Mouse (Mus musculus) E14TG2a.4 (cell line): ENCODE measurements around the gene AC124108.1.

Source experiments
- H3K27me3 ChIP-seq: 2 replicates; pipeline ENCODE4 v1.6.1; 2014; ENCODE audit warnings: low read length, control low read depth; ENCODE audit not compliant: insufficient read depth
- H3K36me3 ChIP-seq: 2 replicates; pipeline ENCODE4 v1.6.1; 2014; ENCODE audit warnings: low read length, control low read depth; ENCODE audit not compliant: insufficient read depth
- H3K4me1 ChIP-seq: replicated peaks from 2 replicates; pipeline ENCODE4 v1.6.1; 2014; ENCODE audit warnings: low read depth, low read length, control low read depth
- H3K4me3 ChIP-seq: replicated peaks from 2 replicates; pipeline ENCODE4 v1.5.1; 2014; ENCODE audit warnings: mild to moderate bottlenecking, low read length
- H3K9me3 ChIP-seq: 2 replicates; pipeline ENCODE4 v1.6.1; 2014; ENCODE audit warnings: low read length, control low read depth
- CTCF ChIP-seq: conservative IDR thresholded peaks from 2 replicates; pipeline ENCODE4 v1.5.1; 2014; ENCODE audit warnings: low read length
- NANOG ChIP-seq: IDR thresholded peaks from 2 replicates; pipeline ENCODE4 v1.6.1; 2014; ENCODE audit warnings: borderline replicate concordance, low read length, mixed read lengths
- POU5F1 ChIP-seq: IDR thresholded peaks from 2 replicates; pipeline ENCODE4 v1.6.1; 2014; ENCODE audit warnings: low read length, borderline replicate concordance

AC124108.1 gene

DNA sequence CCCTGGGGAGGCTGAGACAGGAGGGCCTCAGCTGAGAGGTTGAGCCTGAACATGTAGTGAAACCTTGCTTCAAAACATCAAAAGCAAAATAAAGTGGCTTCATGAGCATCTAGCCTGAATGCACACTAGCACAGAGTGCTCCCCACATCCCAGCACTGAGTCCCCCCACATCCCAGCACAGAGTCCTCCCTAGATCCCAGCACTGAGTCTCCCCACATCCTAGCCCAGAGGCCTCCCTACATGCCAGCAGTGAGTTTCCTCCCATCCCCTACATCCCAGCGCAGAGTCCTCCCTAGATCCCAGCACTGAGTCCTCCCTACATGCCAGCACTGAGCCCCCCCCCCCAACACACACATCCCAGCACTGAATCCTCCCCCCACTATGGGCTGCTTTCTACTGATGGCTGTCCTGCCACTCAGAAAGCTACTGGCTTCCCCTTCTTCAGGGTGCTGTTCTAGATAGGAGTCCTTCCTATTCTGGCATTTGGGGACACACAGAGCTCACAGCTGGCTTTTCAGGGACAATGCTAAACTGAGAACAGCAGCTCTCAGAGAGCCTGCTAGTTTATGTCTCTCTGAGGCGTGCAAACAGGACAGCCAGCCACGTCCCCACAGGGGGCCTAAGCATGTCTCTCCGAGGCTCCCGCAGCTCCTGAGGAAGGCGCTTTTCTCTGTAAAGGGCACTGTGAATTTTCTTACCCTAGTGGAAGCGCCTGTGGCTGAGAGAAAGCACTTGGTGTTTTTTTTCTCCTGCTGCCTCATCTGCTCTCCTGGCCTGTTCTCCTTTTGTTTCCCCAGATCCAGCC, 40.4 kb downstream of the AC124108.1 start:
- no peak for TF ChIP-seq POU5F1
- TF ChIP-seq NANOG, result no peak
- TF ChIP-seq CTCF, result no peak
- no peak overlapping the region for H3K4me3 ChIP-seq

DNA sequence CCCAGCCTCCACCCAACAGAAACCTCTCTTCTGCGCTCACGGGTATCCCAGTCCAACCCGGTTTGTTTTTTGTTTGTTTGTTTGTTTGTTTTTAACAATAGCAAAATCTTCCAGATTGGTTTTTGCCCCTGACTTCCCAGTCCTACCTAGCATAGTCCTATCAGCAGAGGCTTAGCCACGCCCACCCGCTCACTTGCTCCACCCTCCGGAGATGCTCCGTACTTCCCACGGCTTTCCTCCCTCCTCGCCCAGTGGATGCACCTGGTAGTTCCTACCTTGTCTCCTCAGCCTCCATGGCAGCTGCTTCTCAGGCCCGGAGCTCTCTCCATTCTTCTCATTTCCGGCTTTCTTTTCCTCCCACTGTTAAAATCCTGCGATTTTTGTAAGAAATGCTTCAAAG, 42.3 kb downstream of the AC124108.1 start:
- Histone ChIP-seq H3K4me3 (no peak overlapping the region), H3K4me1 (peaks cover 62% of the 10 kb centered on the region), H3K27me3 (peaks cover 9% of the 10 kb centered on the region; the same call in 1 of the 2 replicates), H3K9me3 (no peaks in the 10 kb centered on the region), H3K36me3 (no peaks in the 10 kb centered on the region)
- TF ChIP-seq NANOG, result no peak
- peak; percentile 30 for TF ChIP-seq CTCF
- no peak for TF ChIP-seq POU5F1

More for the DNA sequence above, 40.4 kb downstream of the AC124108.1 start:
- Histone ChIP-seq H3K27me3 (peaks cover 9% of the 10 kb centered on the region; the same call in 1 of the 2 replicates), H3K36me3 (no peaks in the 10 kb centered on the region), H3K9me3 (no peaks in the 10 kb centered on the region), H3K4me1 (peaks cover 46% of the 10 kb centered on the region)

DNA sequence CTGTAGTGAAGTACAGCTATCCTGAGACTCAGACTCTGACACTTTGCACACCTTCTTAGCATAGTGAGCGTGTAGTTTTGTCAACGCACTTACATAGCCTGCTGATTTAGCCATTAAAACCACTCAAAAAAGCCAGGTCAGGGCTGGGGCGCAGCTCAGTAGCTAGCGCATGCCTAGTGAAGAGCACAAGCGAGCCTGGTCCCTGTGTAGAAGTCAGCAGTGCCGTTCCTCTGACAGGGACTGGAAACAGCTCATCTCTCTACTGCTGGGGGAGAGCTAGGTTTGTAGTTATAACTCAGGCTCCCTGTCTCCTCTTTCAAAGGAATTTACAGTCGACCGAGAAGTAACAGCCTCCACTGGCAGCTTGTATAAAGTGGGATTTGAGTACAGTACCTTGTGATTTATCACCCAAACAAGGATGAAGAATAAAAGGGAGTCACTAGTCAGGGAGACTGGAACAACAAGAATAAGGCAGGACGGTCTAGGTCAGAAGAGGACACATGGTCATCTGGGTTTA, 43.6 kb downstream of the AC124108.1 start:
- H3K9me3 ChIP-seq, result no peaks in the 10 kb centered on the region
- TF ChIP-seq CTCF, result no peak
- TF ChIP-seq POU5F1, result no peak
- TF ChIP-seq NANOG, result no peak
- no peak overlapping the region for H3K4me3 ChIP-seq
- no peaks in the 10 kb centered on the region for H3K36me3 ChIP-seq
- peaks cover 6% of the 10 kb centered on the region; the same call in 1 of the 2 replicates for H3K27me3 ChIP-seq
- H3K4me1 ChIP-seq, result peaks cover 67% of the 10 kb centered on the region

DNA sequence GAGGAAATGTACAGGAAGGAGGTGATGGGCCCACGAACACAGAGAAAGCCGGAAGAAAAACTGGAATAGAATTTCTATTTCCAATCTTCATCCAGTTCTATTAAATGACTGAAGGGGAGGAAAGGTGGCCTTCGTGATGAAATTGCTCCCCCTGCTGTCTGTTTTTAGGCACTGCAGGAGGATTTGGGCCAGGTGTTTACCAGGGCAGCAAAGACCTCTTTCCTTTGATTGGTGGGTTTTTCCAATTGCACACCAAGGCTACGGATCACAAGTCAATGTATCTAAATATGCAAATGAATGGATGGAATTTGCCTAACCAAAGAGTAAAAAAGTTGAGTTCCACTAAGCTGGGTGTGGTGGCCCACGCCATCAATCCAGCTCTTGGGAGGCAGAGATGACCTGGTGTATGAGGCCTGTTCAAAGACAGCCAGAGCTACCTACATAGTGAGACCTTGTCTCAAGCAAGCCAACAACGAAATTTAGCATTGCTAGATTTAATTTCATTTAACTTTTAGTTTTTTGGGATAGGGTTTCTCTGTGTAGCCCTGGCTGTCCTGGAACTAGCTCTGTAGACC, 46.4 kb downstream of the AC124108.1 start:
- Histone ChIP-seq H3K9me3 (no peaks in the 10 kb centered on the region), H3K27me3 (peaks cover 6% of the 10 kb centered on the region), H3K4me3 (no peak overlapping the region), H3K36me3 (no peaks in the 10 kb centered on the region), H3K4me1 (peaks cover 53% of the 10 kb centered on the region)
- peak; percentile 95 for TF ChIP-seq CTCF
- TF ChIP-seq NANOG, result no peak
- no peak for TF ChIP-seq POU5F1

DNA sequence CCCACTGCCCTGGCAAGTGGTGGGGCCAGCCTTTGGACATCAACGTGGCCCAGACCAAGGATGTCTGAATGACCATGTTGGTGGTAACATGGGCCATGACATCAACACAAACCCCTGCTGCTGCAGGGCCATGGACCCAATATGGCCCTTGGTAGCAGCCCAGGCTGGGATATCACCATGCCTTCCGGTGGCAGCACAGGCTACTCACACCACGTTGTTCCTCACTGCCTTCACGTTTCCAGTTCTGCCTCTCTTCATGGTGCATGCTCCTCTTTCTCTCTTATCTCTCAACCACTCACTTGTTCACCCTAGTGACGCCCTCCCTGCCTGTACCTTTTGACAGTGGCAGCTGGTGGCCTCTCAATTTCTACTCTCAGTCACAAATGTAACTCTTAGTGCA, 53.8 kb downstream of the AC124108.1 start:
- Histone ChIP-seq H3K36me3 (no peaks in the 10 kb centered on the region), H3K4me1 (peaks cover 4% of the 10 kb centered on the region; the same call in 1 of the 2 replicates), H3K9me3 (no peaks in the 10 kb centered on the region), H3K4me3 (no peak overlapping the region), H3K27me3 (no peaks in the 10 kb centered on the region; the same call in 1 of the 2 replicates)
- no peak for TF ChIP-seq CTCF
- TF ChIP-seq NANOG, result no peak
- no peak for TF ChIP-seq POU5F1

DNA sequence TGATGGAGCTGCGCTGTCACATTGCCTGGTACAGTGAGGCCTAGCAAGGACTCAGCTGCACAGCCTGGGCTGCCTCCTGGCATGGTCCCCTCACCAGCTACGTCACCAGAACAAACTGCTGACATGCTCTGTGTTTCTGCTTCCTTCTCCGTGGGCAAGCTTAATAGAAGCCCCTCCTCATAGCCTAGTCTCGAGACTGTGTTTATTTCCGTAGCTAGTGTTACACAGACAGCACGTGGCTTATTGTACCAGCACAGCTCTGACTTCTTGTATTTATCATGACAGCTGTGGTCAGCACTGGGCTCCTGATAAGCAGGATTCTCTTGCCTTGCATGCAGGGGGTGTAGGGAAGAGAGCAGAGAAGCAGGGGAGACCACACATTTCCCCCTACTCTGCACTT, 54.9 kb downstream of the AC124108.1 start:
- Histone ChIP-seq H3K27me3 (no peaks in the 10 kb centered on the region; the same call in 1 of the 2 replicates), H3K36me3 (no peaks in the 10 kb centered on the region), H3K9me3 (no peaks in the 10 kb centered on the region), H3K4me3 (no peak overlapping the region), H3K4me1 (peaks cover 4% of the 10 kb centered on the region; the same call in 1 of the 2 replicates)
- no peak for TF ChIP-seq CTCF
- TF ChIP-seq POU5F1, result no peak
- no peak for TF ChIP-seq NANOG

DNA sequence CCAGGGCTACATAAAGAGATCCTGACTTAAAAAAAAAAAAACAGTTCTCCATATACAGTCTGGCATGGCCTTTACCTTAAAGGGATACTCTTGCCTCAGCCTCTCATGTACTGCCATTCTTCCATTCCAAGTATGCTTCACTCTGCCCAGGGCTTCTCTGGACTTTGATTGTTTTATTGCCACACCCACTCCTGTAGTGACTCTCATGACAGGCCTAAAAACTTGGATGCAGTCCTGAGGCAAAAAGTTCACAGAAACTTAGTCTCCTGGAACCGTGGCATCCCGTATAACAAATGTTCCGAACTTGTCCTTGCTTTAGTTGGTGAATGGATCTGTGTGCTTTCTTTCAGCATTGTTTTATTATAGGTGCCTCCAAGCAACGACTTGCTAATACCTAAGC, 55.4 kb downstream of the AC124108.1 start:
- Histone ChIP-seq H3K4me1 (peaks cover under 1% of the 10 kb centered on the region; the same call in 1 of the 2 replicates), H3K4me3 (no peak overlapping the region), H3K9me3 (no peaks in the 10 kb centered on the region), H3K27me3 (no peaks in the 10 kb centered on the region; the same call in 1 of the 2 replicates), H3K36me3 (no peaks in the 10 kb centered on the region)
- TF ChIP-seq NANOG, result no peak
- no peak for TF ChIP-seq POU5F1
- TF ChIP-seq CTCF, result 0 out of 2 replicates have a peak, but pooled peaks have one; percentile 2

DNA sequence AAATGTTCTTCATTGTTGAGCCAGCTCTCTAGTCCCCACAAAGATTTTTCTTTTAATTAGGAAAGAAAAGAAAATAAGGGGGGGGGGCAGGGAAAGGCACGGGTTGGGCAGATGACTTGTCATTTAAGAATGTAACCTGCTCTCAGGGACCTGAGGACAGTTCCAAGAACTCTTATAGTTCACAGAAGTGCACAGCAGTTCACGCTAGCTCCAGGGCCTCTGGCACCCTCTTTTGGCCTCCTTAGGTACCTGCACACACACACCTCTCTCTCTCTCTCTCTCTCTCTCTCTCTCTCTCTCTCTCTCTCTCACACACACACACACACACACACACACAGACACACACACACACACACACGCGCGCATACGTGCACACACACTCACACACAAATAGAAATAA, 63.2 kb downstream of the AC124108.1 start:
- Histone ChIP-seq H3K36me3 (no peaks in the 10 kb centered on the region), H3K27me3 (no peaks in the 10 kb centered on the region), H3K4me1 (peaks cover 39% of the 10 kb centered on the region), H3K9me3 (no peaks in the 10 kb centered on the region), H3K4me3 (no peak overlapping the region)
- TF ChIP-seq CTCF, result peak; percentile 28
- no peak for TF ChIP-seq NANOG
